Mouse (Mus musculus): ENCODE measurements at regions not wholly inside any gene's neighbourhood (a gene's known extent, or its start where the extent isn't known, plus 50 kb on each side); places are given as distances from the start of the nearest gene placed in this dataset.

GRCm38 (mm10) chr2:169300966-169301365 is 286.6 kb downstream of the Gm11011 start:
- no peaks in the 10 kb centered on the region for H3K36me3 ChIP-seq (replicated peaks; ENCODE audit: control insufficient read depth, insufficient read depth, low read depth)
- ATAC-seq (ENCODE audit: insufficient read depth) (no peak), DNase-seq (ENCODE audit: low read depth in 3 of 3, low spot score in 3 of 3) (no peak)
- no peak overlapping the region for H3K9ac ChIP-seq (replicated peaks)
- H3K4me2 ChIP-seq (ENCODE audit: low read depth) = no peak overlapping the region
- no peaks in the 10 kb centered on the region for H3K9me3 ChIP-seq (ENCODE audit: control insufficient read depth, low read length)
- WGBS (ENCODE audit: insufficient replicate concordance) = 58% methylated on average over 4 of the region's 4 CpGs
- H3K27ac ChIP-seq = no peak overlapping the region
- no peaks in the 10 kb centered on the region for H3K27me3 ChIP-seq (ENCODE audit: control insufficient read depth, insufficient read depth, low read length)
- TF ChIP-seq CTCF (IDR thresholded peaks at IDR 0.05; ENCODE audit: low read depth) = no peak
- TF ChIP-seq EP300 (IDR thresholded peaks at IDR 0.05; ENCODE audit: low read depth) = no peak
- H3K4me3 ChIP-seq (ENCODE audit: insufficient read depth in 1 of 2, low read depth in 2 of 2, low read length in 2 of 2) = no peak overlapping the region
- H3K4me1 ChIP-seq (replicated peaks; ENCODE audit: control insufficient read depth in 2 of 2, insufficient read depth in 2 of 2, low read length in 1 of 2) = no peaks in the 10 kb centered on the region

- 66% methylated on average over 8 of the region's 8 CpGs for WGBS (ENCODE audit: insufficient replicate concordance)
- no peaks in the 10 kb centered on the region for H3K27me3 ChIP-seq (ENCODE audit: control insufficient read depth, insufficient read depth, low read length)
- no peaks in the 10 kb centered on the region for H3K4me1 ChIP-seq (replicated peaks; ENCODE audit: control insufficient read depth in 2 of 2, insufficient read depth in 2 of 2, low read length in 1 of 2)
- no peak overlapping the region for H3K9ac ChIP-seq (replicated peaks)
- DNase-seq (ENCODE audit: low read depth in 3 of 3, low spot score in 3 of 3) (no peak), ATAC-seq (ENCODE audit: insufficient read depth) (no peak)
- no peak overlapping the region for H3K4me2 ChIP-seq (ENCODE audit: low read depth)
- H3K36me3 ChIP-seq (replicated peaks; ENCODE audit: control insufficient read depth, insufficient read depth, low read depth) = no peaks in the 10 kb centered on the region
- no peak overlapping the region for H3K27ac ChIP-seq
- H3K4me3 ChIP-seq (ENCODE audit: insufficient read depth in 1 of 2, low read depth in 2 of 2, low read length in 2 of 2) = no peak overlapping the region
- H3K9me3 ChIP-seq (ENCODE audit: control insufficient read depth, low read length) = no peaks in the 10 kb centered on the region
- TF ChIP-seq EP300 (IDR thresholded peaks at IDR 0.05; ENCODE audit: low read depth) (no peak), CTCF (IDR thresholded peaks at IDR 0.05; ENCODE audit: low read depth) (no peak)
Measured at GRCm38 (mm10) chr2:169300411-169300810, 287.1 kb downstream of the Gm11011 start.

DNA sequence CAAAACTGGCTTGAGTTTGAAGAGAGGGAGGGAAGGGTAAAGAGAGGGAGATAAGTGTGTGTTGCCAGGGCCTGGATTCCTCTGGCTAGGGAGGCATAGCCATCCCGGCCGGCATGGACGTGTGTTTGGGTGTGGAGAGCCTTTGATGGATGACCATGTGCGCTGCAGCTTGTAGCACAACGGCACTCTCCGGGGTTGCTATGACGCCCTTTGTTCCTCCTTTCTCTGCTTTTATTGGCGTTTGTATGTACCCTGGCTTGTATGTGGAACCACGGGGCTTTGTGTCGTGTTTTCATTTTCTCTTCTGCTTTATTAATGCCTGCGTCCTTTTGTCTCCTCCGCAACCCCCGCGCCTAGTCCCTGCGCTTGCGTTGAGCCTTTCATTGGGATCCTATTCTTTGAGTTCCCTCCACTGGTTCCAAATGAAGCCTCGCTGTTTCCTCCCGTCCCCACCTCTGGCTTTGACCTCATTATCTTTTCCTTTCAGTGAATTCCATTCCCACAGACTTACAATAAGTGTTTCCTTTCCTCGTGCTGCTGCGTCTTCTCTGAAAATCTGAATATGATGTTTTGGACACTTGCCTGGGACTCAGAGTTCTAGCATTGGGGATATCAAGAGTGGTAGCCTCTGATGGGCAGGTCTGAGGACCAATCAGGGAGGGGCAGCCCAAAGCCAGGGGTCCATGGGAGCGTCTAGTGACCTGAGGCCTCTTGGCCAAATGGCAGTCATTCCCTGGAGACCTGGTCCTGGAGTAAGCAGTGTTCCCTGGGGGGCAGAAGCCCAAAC is 289.5 kb downstream of the Gm11011 start:
- H3K4me3 ChIP-seq (ENCODE audit: insufficient read depth in 1 of 2, low read depth in 2 of 2, low read length in 2 of 2) = no peak overlapping the region
- DNase-seq (ENCODE audit: low read depth in 3 of 3, low spot score in 3 of 3) = no peak
- TF ChIP-seq CTCF (IDR thresholded peaks at IDR 0.05; ENCODE audit: low read depth) = no peak
- TF ChIP-seq EP300 (IDR thresholded peaks at IDR 0.05; ENCODE audit: low read depth) = no peak
- WGBS (ENCODE audit: insufficient replicate concordance) = 30% methylated on average over 18 of the region's 21 CpGs
- H3K4me2 ChIP-seq (ENCODE audit: low read depth) = no peak overlapping the region
- no peak overlapping the region for H3K27ac ChIP-seq
- H3K27me3 ChIP-seq (ENCODE audit: control insufficient read depth, insufficient read depth, low read length) = no peaks in the 10 kb centered on the region
- H3K36me3 ChIP-seq (replicated peaks; ENCODE audit: control insufficient read depth, insufficient read depth, low read depth) = no peaks in the 10 kb centered on the region
- H3K4me1 ChIP-seq (replicated peaks; ENCODE audit: control insufficient read depth in 2 of 2, insufficient read depth in 2 of 2, low read length in 1 of 2) = no peaks in the 10 kb centered on the region
- H3K9me3 ChIP-seq (ENCODE audit: control insufficient read depth, low read length) = no peaks in the 10 kb centered on the region
- ATAC-seq (ENCODE audit: insufficient read depth) = no peak
- H3K9ac ChIP-seq (replicated peaks) = no peak overlapping the region

- Histone ChIP-seq H3K4me2 (ENCODE audit: low read depth) (no peak overlapping the region), H3K36me3 (replicated peaks; ENCODE audit: control insufficient read depth, insufficient read depth, low read depth) (no peaks in the 10 kb centered on the region), H3K9ac (replicated peaks) (no peak overlapping the region), H3K27me3 (ENCODE audit: control insufficient read depth, insufficient read depth, low read length) (no peaks in the 10 kb centered on the region), H3K4me1 (replicated peaks; ENCODE audit: control insufficient read depth in 2 of 2, insufficient read depth in 2 of 2, low read length in 1 of 2) (no peaks in the 10 kb centered on the region), H3K27ac (no peak overlapping the region), H3K4me3 (ENCODE audit: insufficient read depth in 1 of 2, low read depth in 2 of 2, low read length in 2 of 2) (no peak overlapping the region), H3K9me3 (ENCODE audit: control insufficient read depth, low read length) (no peaks in the 10 kb centered on the region)
- DNase-seq (ENCODE audit: low read depth in 3 of 3, low spot score in 3 of 3) (no peak), ATAC-seq (ENCODE audit: insufficient read depth) (no peak)
- 33% methylated on average over 4 of the region's 4 CpGs for WGBS (ENCODE audit: insufficient replicate concordance)
- TF ChIP-seq EP300 (IDR thresholded peaks at IDR 0.05; ENCODE audit: low read depth) (no peak), CTCF (IDR thresholded peaks at IDR 0.05; ENCODE audit: low read depth) (no peak)
Measured at GRCm38 (mm10) chr2:169297226-169297625, 290.3 kb downstream of the Gm11011 start.

GRCm38 (mm10) chr2:169293351-169293750 is 294.2 kb downstream of the Gm11011 start:
- H3K9ac ChIP-seq (replicated peaks) = no peak overlapping the region
- no peak for ATAC-seq (ENCODE audit: insufficient read depth)
- H3K36me3 ChIP-seq (replicated peaks; ENCODE audit: control insufficient read depth, insufficient read depth, low read depth) = no peaks in the 10 kb centered on the region
- TF ChIP-seq CTCF (IDR thresholded peaks at IDR 0.05; ENCODE audit: low read depth) (no peak), EP300 (IDR thresholded peaks at IDR 0.05; ENCODE audit: low read depth) (no peak)
- WGBS (ENCODE audit: insufficient replicate concordance) = 35% methylated on average over 3 of the region's 3 CpGs
- no peak overlapping the region for H3K4me3 ChIP-seq (ENCODE audit: insufficient read depth in 1 of 2, low read depth in 2 of 2, low read length in 2 of 2)
- no peak for DNase-seq (ENCODE audit: low read depth in 3 of 3, low spot score in 3 of 3)
- no peaks in the 10 kb centered on the region for H3K9me3 ChIP-seq (ENCODE audit: control insufficient read depth, low read length)
- H3K4me2 ChIP-seq (ENCODE audit: low read depth) = no peak overlapping the region
- H3K27me3 ChIP-seq (ENCODE audit: control insufficient read depth, insufficient read depth, low read length) = no peaks in the 10 kb centered on the region
- no peaks in the 10 kb centered on the region for H3K4me1 ChIP-seq (replicated peaks; ENCODE audit: control insufficient read depth in 2 of 2, insufficient read depth in 2 of 2, low read length in 1 of 2)
- no peak overlapping the region for H3K27ac ChIP-seq
